Mouse (Mus musculus): ENCODE measurements around the gene Ryr1. TPM values are rescaled to one million over a fixed set of nuclear protein-coding genes. Genes with fewer than 3 reads are reported as not detected.
A peak's percentile ranks its signal among the peaks of the same experiment; 100 is the strongest.

Ryr1 gene
- polyA plus RNA-seq, 1 experiment from 2014 or later, result 0.03 TPM

- H3K27me3 ChIP-seq, result peaks cover 7% of the 10 kb centered on the region
- CTCF ChIA-PET, result no interaction called here
- POLR2A ChIA-PET, result interaction anchor here (0.8 kb wide), 1 partner anchor 20 kb away, joined by 4 read pairs; no protein-coding TSS in a partner anchor
- TF ChIP-seq CTCF (IDR thresholded peaks at IDR 0.05), result no peak
- DNase-seq (ENCODE audit: low read depth, low spot score) (no peak), ATAC-seq (no peak)
- in situ Hi-C loops (cut with MboI; ENCODE audit: low pct_unique_long_range_greater_than_20kb), result no loop called here
Measured at GRCm38 (mm10) chr7:29019447-29020220, 105.3 kb downstream of the Ryr1 start.

- in situ Hi-C loops (cut with MboI; ENCODE audit: low pct_unique_long_range_greater_than_20kb), result no loop called here
- H3K27me3 ChIP-seq, result peaks cover 7% of the 10 kb centered on the region
- no peak for DNase-seq (ENCODE audit: low read depth, low spot score)
- ChIA-PET POLR2A (no interaction called here), CTCF (interaction anchor here (1.4 kb wide), 1 partner anchor 23 kb away, joined by 3 read pairs; no protein-coding TSS in a partner anchor)
- TF ChIP-seq CTCF (IDR thresholded peaks at IDR 0.05), result no peak
- ATAC-seq, result no peak
Measured at GRCm38 (mm10) chr7:29017222-29017621, 107.8 kb downstream of the Ryr1 start.

- TF ChIP-seq CTCF (IDR thresholded peaks at IDR 0.05), result no peak
- CTCF ChIA-PET, result interaction anchor here (1.4 kb wide), 1 partner anchor 23 kb away, joined by 3 read pairs; no protein-coding TSS in a partner anchor
- POLR2A ChIA-PET, result interaction anchor here (0.6 kb wide), 1 partner anchor 104 kb away, joined by 4 read pairs; no protein-coding TSS in a partner anchor
- ATAC-seq, result no peak
- peaks cover 7% of the 10 kb centered on the region for H3K27me3 ChIP-seq
- in situ Hi-C loops (cut with MboI; ENCODE audit: low pct_unique_long_range_greater_than_20kb), result no loop called here
- DNase-seq (ENCODE audit: low read depth, low spot score), result no peak
Measured at GRCm38 (mm10) chr7:29016440-29016839, 108.5 kb downstream of the Ryr1 start.

- POLR2A ChIA-PET, result no interaction called here
- peaks cover 7% of the 10 kb centered on the region for H3K27me3 ChIP-seq
- no peak for ATAC-seq
- no peak for TF ChIP-seq CTCF (IDR thresholded peaks at IDR 0.05)
- in situ Hi-C loops (cut with MboI; ENCODE audit: low pct_unique_long_range_greater_than_20kb), result no loop called here
- CTCF ChIA-PET, result no interaction called here
- DNase-seq (ENCODE audit: low read depth, low spot score), result no peak
Measured at GRCm38 (mm10) chr7:29014984-29015383, 110.0 kb downstream of the Ryr1 start.

GRCm38 (mm10) chr7:29008714-29009113 lies 116.3 kb downstream of the Ryr1 start:
- no peak for TF ChIP-seq CTCF (IDR thresholded peaks at IDR 0.05)
- CTCF ChIA-PET, result no interaction called here

DNA sequence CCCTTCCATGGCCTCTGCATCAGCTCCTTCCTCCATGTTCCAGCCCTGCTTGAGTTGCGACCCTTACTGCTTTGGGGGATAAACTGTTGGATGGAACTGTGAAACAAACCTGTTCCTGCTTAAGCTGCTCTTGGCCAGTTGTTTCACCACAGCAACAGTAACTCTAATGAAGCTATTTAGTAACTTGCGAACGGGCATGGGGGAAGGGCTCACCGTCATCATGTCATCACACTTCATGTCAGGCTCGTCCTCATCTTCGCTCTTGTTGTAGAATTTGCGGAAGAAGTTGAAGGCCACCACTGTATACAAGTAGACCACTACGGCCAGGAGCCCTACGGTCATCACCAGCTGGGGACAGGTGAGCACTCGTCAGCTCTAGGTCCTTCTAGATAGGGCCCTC lies 116.8 kb downstream of the Ryr1 start:
- peaks cover 5% of the 10 kb centered on the region for H3K27me3 ChIP-seq
- CTCF ChIA-PET, result interaction anchor here (1.4 kb wide), 1 partner anchor 10 kb away, joined by 3 read pairs; no protein-coding TSS in a partner anchor
- in situ Hi-C loops (cut with MboI; ENCODE audit: low pct_unique_long_range_greater_than_20kb), result no loop called here
- POLR2A ChIA-PET, result no interaction called here
- TF ChIP-seq CTCF (IDR thresholded peaks at IDR 0.05), result no peak
- ATAC-seq, result no peak
- no peak for DNase-seq (ENCODE audit: low read depth, low spot score)

More at GRCm38 (mm10) chr7:29008714-29009113, 116.3 kb downstream of the Ryr1 start:
- in situ Hi-C loops (cut with MboI; ENCODE audit: low pct_unique_long_range_greater_than_20kb), result no loop called here
- POLR2A ChIA-PET, result no interaction called here
- DNase-seq (ENCODE audit: low read depth, low spot score) (no peak), ATAC-seq (no peak)
- H3K27me3 ChIP-seq, result peaks cover 5% of the 10 kb centered on the region

GRCm38 (mm10) chr7:29007224-29008101 lies 117.5 kb downstream of the Ryr1 start:
- ATAC-seq (no peak), DNase-seq (ENCODE audit: low read depth, low spot score) (no peak)
- POLR2A ChIA-PET, result no interaction called here
- CTCF ChIA-PET, result interaction anchor here (1.4 kb wide), 1 partner anchor 11 kb away, joined by 3 read pairs; no protein-coding TSS in a partner anchor
- peaks cover 5% of the 10 kb centered on the region for H3K27me3 ChIP-seq
- TF ChIP-seq CTCF (IDR thresholded peaks at IDR 0.05), result no peak
- in situ Hi-C loops (cut with MboI; ENCODE audit: low pct_unique_long_range_greater_than_20kb), result no loop called here

GRCm38 (mm10) chr7:29000651-29001605 lies 124.1 kb downstream of the Ryr1 start:
- in situ Hi-C loops (cut with MboI; ENCODE audit: low pct_unique_long_range_greater_than_20kb), result no loop called here
- ChIA-PET CTCF (no interaction called here), POLR2A (interaction anchor here (0.9 kb wide), 1 partner anchor 19 kb away, joined by 4 read pairs; no protein-coding TSS in a partner anchor)
- TF ChIP-seq CTCF (IDR thresholded peaks at IDR 0.05), result no peak
- no peaks in the 10 kb centered on the region for H3K27me3 ChIP-seq
- ATAC-seq, result peak; percentile 38
- no peak for DNase-seq (ENCODE audit: low read depth, low spot score)

- CTCF ChIA-PET, result interaction anchor here (1.0 kb wide), 1 partner anchor 9 kb away, joined by 3 read pairs; no protein-coding TSS in a partner anchor
- TF ChIP-seq CTCF (IDR thresholded peaks at IDR 0.05), result no peak
- DNase-seq (ENCODE audit: low read depth, low spot score), result no peak
- ATAC-seq, result no peak
- in situ Hi-C loops (cut with MboI; ENCODE audit: low pct_unique_long_range_greater_than_20kb), result no loop called here
- POLR2A ChIA-PET, result no interaction called here
- H3K27me3 ChIP-seq, result no peaks in the 10 kb centered on the region
Measured at GRCm38 (mm10) chr7:28993402-28993801, 131.6 kb downstream of the Ryr1 start.

DNA sequence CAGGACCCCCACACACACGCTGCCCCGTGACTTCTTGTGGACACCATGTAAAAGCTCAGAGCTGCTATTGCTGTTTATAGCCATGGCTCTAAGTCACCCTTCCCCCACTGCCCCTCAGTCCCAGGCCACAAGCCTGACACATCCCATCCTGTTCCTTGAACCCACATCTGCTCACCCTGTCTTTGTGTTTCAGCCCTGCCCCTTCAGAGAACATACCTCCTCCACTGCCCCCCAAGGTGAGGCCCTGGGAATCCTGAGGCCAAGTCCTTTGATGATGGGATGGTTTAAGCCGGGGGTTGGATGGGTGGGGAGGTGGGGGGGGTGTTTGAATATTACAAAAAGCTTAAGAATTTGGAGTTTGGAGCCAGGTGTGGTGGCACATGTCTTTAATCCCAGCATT lies 132.0 kb downstream of the Ryr1 start:
- ChIA-PET CTCF (interaction anchor here (0.5 to 1.0 kb wide), 2 partner anchors 10 to 63 kb away, joined by 3 read pairs; no protein-coding TSS in a partner anchor), POLR2A (no interaction called here)
- in situ Hi-C loops (cut with MboI; ENCODE audit: low pct_unique_long_range_greater_than_20kb), result no loop called here
- H3K27me3 ChIP-seq, result no peaks in the 10 kb centered on the region
- TF ChIP-seq CTCF (IDR thresholded peaks at IDR 0.05), result no peak
- no peak for ATAC-seq
- no peak for DNase-seq (ENCODE audit: low read depth, low spot score)

Measured in Patski (cell line).